Mouse (Mus musculus) bone marrow macrophage, adult 2 months (primary cell): ENCODE results near the gene Cdyl2.

Experiments used
- CTCF ChIP-seq: IDR thresholded peaks from 2 replicates; pipeline ENCODE4 v1.5.1; 2012; ENCODE audit warnings: low read depth, mild to moderate bottlenecking, low read length, moderate library complexity
- POLR2A ChIP-seq: IDR thresholded peaks from 2 replicates; pipeline ENCODE4 v1.6.1; 2012; ENCODE audit warnings: mild to moderate bottlenecking, low read depth, low read length, borderline replicate concordance

- no peak for TF ChIP-seq CTCF
- no peak for TF ChIP-seq POLR2A
Observed at GRCm38 (mm10) chr8:116627854-116628479, 104.8 kb downstream of the Cdyl2 start.
